Mouse (Mus musculus) liver, embryonic 16.5 days (tissue): ENCODE measurements around the gene Thada. TPM values are rescaled to one million over a fixed set of nuclear protein-coding genes. Genes with fewer than 3 reads are reported as not detected.

ENCODE experiments used
- ATAC-seq: fragments of 200-750 bp; cut with Nextera tagmentation; 2 replicates; pipeline ENCODE4 v1.8.0; 2017; ENCODE audit warnings: low read depth, mild to moderate bottlenecking, moderate number of reproducible peaks, moderate library complexity
- H3K27ac ChIP-seq: fragments of 300-500 bp; sonication (generic); 2 replicates; pipeline ENCODE4 v1.5.1; 2014; ENCODE audit warnings: mild to moderate bottlenecking, low read length
- H3K27me3 ChIP-seq: fragments of 300-500 bp; sonication (generic); 2 replicates; pipeline ENCODE4 v1.6.1; 2014; ENCODE audit warnings: low read depth, low read length, mixed read lengths; ENCODE audit not compliant: control insufficient read depth, insufficient read depth
- H3K36me3 ChIP-seq: fragments of 300-500 bp; sonication (generic); 2 replicates; pipeline ENCODE4 v1.6.1; 2014; ENCODE audit warnings: mild to moderate bottlenecking; ENCODE audit not compliant: control insufficient read depth, insufficient read depth
- H3K4me1 ChIP-seq: fragments of 300-500 bp; sonication (generic); 2 replicates; pipeline ENCODE4 v1.6.1; 2014; ENCODE audit warnings: low read depth, low read length, mixed read lengths; ENCODE audit not compliant: control insufficient read depth
- H3K4me2 ChIP-seq: fragments of 300-500 bp; sonication (generic); 2 replicates; pipeline ENCODE4 v1.6.1; 2014; ENCODE audit warnings: low read depth, low read length, mixed read lengths
- H3K4me3 ChIP-seq: fragments of 300-500 bp; sonication (generic); 2 replicates; pipeline ENCODE4 v1.5.1; 2014; ENCODE audit warnings: low read depth, mild to moderate bottlenecking, low read length
- H3K9ac ChIP-seq: fragments of 300-500 bp; sonication (generic); 2 replicates; pipeline ENCODE4 v1.6.1; 2014; ENCODE audit warnings: low read depth, low read length
- H3K9me3 ChIP-seq: fragments of 300-500 bp; sonication (generic); replicated peaks from 2 replicates; pipeline ENCODE4 v1.6.1; 2016; ENCODE audit warnings: low read length; ENCODE audit not compliant: control insufficient read depth
- WGBS: fragments of 180-500 bp; shearing (Covaris S2); extraction: QIAGEN DNeasy Blood & Tissue Kit; methylation state at CpG from one replicate; pipeline ENCODE4 v1.1.7; 2014; ENCODE audit not compliant: insufficient replicate concordance; 5-methylcytosine and 5-hydroxymethylcytosine counted together
- polyA plus RNA-seq: library from polyadenylated mRNA; unstranded; fragments of >200 nt; fragmentation: Nextera tagmentation; extraction: Ambion mirVana; gene quantifications from 2 replicates; pipeline ENCODE4 v1.2.1, GENCODE M21; 2015

The Thada gene
- polyA plus RNA-seq, 1 experiment from 2014 or later: 2.2 TPM

DNA sequence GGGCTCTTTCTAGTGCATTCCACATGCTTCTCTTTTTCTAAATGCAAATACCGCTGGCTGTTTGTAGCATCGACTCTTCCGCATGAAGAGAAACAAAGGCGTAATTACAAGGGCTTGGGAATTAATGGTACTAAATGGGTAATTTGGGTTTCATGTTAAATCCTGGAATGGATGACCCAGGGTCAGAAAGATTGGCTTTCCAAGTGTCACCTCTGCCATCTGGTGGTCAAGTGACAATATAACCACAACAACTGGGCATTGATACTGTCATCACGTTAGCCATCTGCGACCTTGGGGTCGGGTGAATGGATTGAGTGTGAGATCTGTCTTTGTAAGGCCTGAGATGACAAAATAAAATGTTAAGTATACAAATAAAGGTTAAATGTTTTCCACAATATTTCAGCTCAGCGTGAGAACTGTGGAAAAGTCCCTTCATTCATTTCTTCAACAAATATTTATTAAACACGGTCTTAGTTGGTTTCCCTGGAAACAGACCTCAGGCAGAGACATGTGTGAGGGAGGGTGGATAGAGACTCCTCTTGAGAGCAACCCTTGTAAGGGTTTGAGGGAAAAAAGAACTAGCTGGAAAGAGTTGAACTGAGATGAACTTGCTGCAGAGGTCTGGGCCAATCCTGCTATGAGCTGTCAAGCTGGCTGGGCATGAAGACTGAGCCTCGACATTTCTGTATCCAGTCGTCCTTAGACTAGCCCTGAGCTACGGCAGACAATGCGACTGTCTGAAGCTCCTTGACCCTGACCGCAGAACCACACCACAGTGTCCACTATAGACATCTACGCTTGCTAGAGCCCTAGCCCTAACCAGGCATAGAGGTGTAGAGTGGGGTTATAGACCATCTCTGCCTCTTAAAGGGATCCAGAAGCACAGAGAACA is 14.7 kb upstream of the Thada start:
- Histone ChIP-seq H3K4me2 (no peak overlapping the region), H3K9me3 (no peaks in the 10 kb centered on the region), H3K4me3 (no peak overlapping the region), H3K9ac (no peak overlapping the region), H3K36me3 (no peaks in the 10 kb centered on the region), H3K27ac (no peak overlapping the region), H3K27me3 (no peaks in the 10 kb centered on the region), H3K4me1 (no peaks in the 10 kb centered on the region)
- 47% methylated on average over 15 of the region's 15 CpGs for WGBS
- ATAC-seq: no peak

DNA sequence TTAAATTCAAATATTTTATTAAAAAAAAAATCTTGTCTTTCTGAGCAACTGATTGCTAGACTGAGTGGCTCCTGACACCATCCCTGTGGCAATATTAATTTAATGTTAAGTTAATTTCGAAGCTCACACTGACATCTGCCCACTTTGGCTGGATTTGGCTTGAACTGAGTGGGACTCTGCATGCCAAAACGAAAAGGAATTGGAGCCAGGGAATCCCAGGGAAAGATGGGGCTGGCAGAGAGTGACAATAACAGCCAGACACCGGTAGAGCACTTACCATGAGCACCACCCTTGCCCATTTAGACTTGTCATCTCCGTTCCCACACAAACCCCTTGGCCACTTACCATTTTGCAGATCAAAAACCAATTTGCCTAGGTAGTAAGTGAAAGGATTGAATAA is 12.3 kb upstream of the Thada start:
- WGBS: 56% methylated on average over 4 of the region's 4 CpGs
- no peaks in the 10 kb centered on the region for H3K36me3 ChIP-seq
- no peak overlapping the region for H3K27ac ChIP-seq
- ATAC-seq: no peak
- no peak overlapping the region for H3K4me3 ChIP-seq
- no peaks in the 10 kb centered on the region for H3K27me3 ChIP-seq
- no peaks in the 10 kb centered on the region for H3K4me1 ChIP-seq
- no peak overlapping the region for H3K9ac ChIP-seq
- no peak overlapping the region for H3K4me2 ChIP-seq
- H3K9me3 ChIP-seq: no peaks in the 10 kb centered on the region

DNA sequence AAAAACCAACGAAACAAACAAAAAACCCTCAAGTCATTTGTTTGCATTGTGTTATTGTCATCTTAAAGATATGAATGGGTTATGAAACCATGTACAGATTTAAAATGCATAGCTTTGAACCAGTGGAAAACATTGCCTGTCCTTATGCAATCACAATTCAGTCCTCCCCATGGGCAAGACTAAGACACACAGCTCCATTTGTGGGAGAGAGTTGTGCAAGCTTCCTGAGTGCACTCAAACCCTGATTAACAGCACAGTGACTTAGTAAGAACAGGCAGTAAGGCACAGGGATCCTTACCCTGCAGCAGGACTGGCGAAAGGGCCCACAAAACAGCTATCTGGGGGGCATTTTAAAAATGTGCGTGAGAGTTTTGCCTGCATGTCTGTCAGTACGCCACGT is 11.2 kb upstream of the Thada start:
- no peak for ATAC-seq
- WGBS: 65% methylated on average over 5 of the region's 5 CpGs

DNA sequence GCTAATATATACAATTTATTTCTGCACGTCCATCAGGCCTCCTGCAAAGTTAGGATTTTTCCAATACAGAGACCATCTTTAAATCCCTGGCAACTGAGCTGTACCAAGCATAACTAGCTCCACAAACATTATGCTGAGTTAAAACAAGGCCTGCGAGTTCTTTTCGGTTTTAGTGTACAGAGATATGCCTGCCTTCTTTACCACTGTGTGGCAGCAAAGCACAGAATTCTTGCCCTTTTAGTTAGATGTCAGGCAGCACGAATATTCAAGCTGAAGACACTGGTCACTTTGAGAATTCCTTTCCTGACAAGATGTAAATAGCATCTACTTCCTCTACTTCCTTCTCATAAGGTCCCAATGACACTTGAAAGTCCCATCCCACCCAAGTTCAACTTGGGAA is 8.3 kb upstream of the Thada start:
- Histone ChIP-seq H3K4me1 (no peaks in the 10 kb centered on the region), H3K4me3 (no peak overlapping the region), H3K36me3 (no peaks in the 10 kb centered on the region), H3K4me2 (no peak overlapping the region), H3K27ac (no peak overlapping the region), H3K27me3 (no peaks in the 10 kb centered on the region), H3K9ac (no peak overlapping the region), H3K9me3 (no peaks in the 10 kb centered on the region)
- no peak for ATAC-seq
- 50% methylated on average over 4 of the region's 4 CpGs for WGBS

More for the DNA sequence above, 11.2 kb upstream of the Thada start:
- H3K4me3 ChIP-seq: no peak overlapping the region
- no peaks in the 10 kb centered on the region for H3K36me3 ChIP-seq
- no peak overlapping the region for H3K9ac ChIP-seq
- H3K9me3 ChIP-seq: no peaks in the 10 kb centered on the region
- H3K27ac ChIP-seq: no peak overlapping the region
- no peak overlapping the region for H3K4me2 ChIP-seq
- no peaks in the 10 kb centered on the region for H3K4me1 ChIP-seq
- H3K27me3 ChIP-seq: no peaks in the 10 kb centered on the region

DNA sequence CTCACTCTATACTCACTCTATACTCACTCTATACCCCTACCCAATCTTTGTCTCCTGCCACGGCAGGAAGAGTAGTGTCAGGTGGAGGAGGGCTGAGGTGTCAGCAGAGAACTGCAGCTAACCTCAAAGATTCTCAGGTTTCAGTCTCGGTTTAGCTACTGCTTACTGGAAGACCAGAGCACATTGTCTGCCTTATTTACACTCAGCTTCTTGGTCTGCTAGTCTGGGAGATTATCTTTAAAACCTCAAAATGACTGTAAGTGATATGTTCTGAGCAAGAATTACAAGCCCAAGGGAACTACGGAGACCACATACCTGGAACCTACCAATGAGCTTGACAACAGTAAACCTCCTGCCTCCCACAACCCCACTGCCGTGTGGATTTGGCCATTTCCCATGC is 31.0 kb downstream of the Thada start:
- ATAC-seq: no peak
- Histone ChIP-seq H3K4me2 (no peak overlapping the region), H3K27ac (no peak overlapping the region), H3K27me3 (no peaks in the 10 kb centered on the region), H3K9me3 (no peaks in the 10 kb centered on the region), H3K36me3 (peaks cover 8% of the 10 kb centered on the region), H3K4me3 (no peak overlapping the region), H3K9ac (no peak overlapping the region), H3K4me1 (no peaks in the 10 kb centered on the region)
- WGBS: 69% methylated on average over 4 of the region's 4 CpGs

DNA sequence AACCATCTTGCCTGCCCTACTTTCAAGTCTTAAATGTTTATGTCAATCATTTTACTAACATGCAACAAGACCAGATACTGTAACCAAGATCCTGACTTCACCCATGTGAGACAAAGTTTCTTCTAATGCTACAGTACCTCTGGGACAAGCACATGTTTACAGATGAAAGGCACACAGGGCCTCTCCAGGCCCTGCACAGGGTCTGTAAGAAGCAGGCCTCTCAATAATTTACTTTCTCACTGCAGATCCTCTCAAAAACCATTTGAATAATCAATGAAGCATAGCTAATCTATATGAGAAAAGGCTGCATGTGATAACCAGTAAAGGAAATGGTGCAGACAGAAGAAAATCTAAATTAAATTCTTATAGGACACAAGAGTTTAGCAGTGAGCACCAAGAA is 31.8 kb downstream of the Thada start:
- Histone ChIP-seq H3K36me3 (peaks cover 4% of the 10 kb centered on the region), H3K4me3 (no peak overlapping the region), H3K27me3 (no peaks in the 10 kb centered on the region), H3K9me3 (no peaks in the 10 kb centered on the region), H3K4me2 (no peak overlapping the region), H3K4me1 (no peaks in the 10 kb centered on the region), H3K9ac (no peak overlapping the region), H3K27ac (no peak overlapping the region)
- ATAC-seq: no peak

DNA sequence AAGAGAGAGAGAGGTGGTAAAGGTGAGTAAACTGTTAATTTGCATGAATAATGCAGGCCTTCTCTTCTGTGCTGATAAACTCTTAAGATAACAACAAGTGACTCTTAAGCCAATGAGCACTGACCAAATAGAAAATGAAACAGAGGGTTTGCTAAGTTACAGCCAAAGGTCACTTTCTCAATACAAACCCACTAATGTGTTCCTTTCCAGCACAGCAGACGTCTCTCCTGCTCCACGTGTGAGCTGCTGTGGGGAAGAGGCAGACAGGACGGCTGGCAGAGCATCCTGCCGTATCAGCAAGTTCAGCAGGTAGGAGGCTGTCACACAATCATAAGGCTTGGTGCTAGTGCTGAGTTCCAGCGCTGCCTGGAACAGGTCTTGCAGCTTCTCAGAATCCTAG is 34.0 kb downstream of the Thada start:
- Histone ChIP-seq H3K27me3 (no peaks in the 10 kb centered on the region), H3K4me1 (no peaks in the 10 kb centered on the region), H3K36me3 (peaks cover 4% of the 10 kb centered on the region), H3K9me3 (no peaks in the 10 kb centered on the region), H3K27ac (no peak overlapping the region), H3K4me2 (no peak overlapping the region), H3K9ac (no peak overlapping the region), H3K4me3 (no peak overlapping the region)
- WGBS: 75% methylated on average over 5 of the region's 5 CpGs
- no peak for ATAC-seq

DNA sequence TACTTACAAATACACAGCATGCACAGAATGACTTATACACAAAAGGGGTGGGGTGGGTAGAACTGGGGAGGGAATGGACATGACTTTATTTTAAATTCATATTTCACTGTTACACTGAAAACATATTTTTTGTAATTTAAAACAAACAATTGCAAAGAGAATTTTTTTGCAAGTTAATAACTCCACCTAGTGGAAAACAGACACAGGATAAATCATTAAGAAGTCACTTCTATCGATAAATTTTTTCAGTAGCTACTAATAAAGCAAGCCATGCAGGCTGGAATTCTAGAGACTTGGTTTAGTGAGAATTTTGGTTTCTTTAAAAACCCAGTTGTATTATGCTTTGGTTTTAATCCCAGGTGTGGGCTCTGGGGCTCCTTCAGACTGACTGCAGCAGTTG is 41.7 kb downstream of the Thada start:
- ATAC-seq: no peak

DNA sequence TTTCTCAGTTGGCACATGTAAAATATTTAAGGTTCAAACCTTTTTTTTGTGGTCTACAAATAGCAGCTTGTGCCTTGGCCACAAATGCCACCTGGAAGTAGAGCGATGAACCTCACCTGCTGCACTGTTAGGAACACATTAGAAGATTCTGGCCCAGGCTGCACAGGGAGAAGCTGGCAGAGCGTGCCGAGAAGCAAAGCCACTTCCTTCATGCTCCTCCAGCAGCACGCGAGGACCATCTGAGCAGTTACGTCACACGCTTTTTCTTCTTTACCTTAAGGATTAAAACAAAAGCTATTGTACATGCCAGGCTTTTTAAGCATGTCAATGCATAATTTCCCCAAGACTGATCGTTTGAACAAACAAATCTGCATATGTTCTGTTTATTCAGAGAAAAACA is 43.1 kb downstream of the Thada start:
- no peak for ATAC-seq
- WGBS: 84% methylated on average over 8 of the region's 8 CpGs
- Histone ChIP-seq H3K9me3 (no peaks in the 10 kb centered on the region), H3K27ac (no peak overlapping the region), H3K4me1 (no peaks in the 10 kb centered on the region), H3K27me3 (no peaks in the 10 kb centered on the region), H3K36me3 (peaks cover 7% of the 10 kb centered on the region; the same call in 1 of the 2 replicates), H3K4me3 (no peak overlapping the region), H3K4me2 (no peak overlapping the region), H3K9ac (no peak overlapping the region)

More for the DNA sequence above, 41.7 kb downstream of the Thada start:
- Histone ChIP-seq H3K27ac (no peak overlapping the region), H3K4me2 (no peak overlapping the region), H3K36me3 (peaks cover 11% of the 10 kb centered on the region), H3K9me3 (no peaks in the 10 kb centered on the region), H3K4me1 (no peaks in the 10 kb centered on the region), H3K9ac (no peak overlapping the region), H3K4me3 (no peak overlapping the region), H3K27me3 (no peaks in the 10 kb centered on the region)
- 79% methylated on average over 1 of the region's 1 CpGs for WGBS
